Mouse (Mus musculus) gastrocnemius, postnatal 10 days (tissue): Measurements from ENCODE around the gene Rbm3. TPM values are rescaled to one million over a fixed set of nuclear protein-coding genes. Genes with fewer than 3 reads are reported as not detected.

Source experiments
- DNase-seq: peaks from one replicate; pipeline ENCODE4 v3.0.0; 2021; ENCODE audit warnings: mixed read lengths
- long read RNA-seq, 2 experiments: library from polyadenylated mRNA; stranded (forward); transcript quantifications; one replicate each; pipeline ENCODE4 v2.0.0; 2021
- total RNA-seq, 2 experiments: library from RNA; stranded (reverse); gene quantifications; 2 replicates each; pipeline ENCODE4 v1.2.3; 2021

Rbm3 gene
- total RNA-seq: 100 to 1,000 TPM; 291 to 335 TPM
- long read RNA-seq, experiment 1, transcript Rbm3-203 (7 exons, 1,225 nt): minor isoform, 61 of 200 reads
- long read RNA-seq, experiment 1, transcript Rbm3-206 (7 exons, 1,338 nt): major isoform, 68 of 200 reads
- long read RNA-seq, experiment 1, transcript Rbm3-202 (7 exons, 1,183 nt): minor isoform, 38 of 200 reads
- long read RNA-seq, experiment 1, transcript Rbm3-204 (7 exons, 1,152 nt): minor isoform, 21 of 200 reads
- long read RNA-seq, experiment 1, partial matches to known transcripts: 4 of 200 reads
- long read RNA-seq, experiment 1, other reads (novel, unspliced or antisense): 8 of 200 reads
- long read RNA-seq, experiment 2, transcript Rbm3-203 (7 exons, 1,225 nt): minor isoform, 67 of 225 reads
- long read RNA-seq, experiment 2, transcript Rbm3-206 (7 exons, 1,338 nt): major isoform, 100 of 225 reads
- long read RNA-seq, experiment 2, transcript Rbm3-204 (7 exons, 1,152 nt): minor isoform, 15 of 225 reads
- long read RNA-seq, experiment 2, transcript Rbm3-202 (7 exons, 1,183 nt): minor isoform, 30 of 225 reads
- long read RNA-seq, experiment 2, partial matches to known transcripts: 7 of 225 reads
- long read RNA-seq, experiment 2, other reads (novel, unspliced or antisense): 5 of 225 reads

DNA sequence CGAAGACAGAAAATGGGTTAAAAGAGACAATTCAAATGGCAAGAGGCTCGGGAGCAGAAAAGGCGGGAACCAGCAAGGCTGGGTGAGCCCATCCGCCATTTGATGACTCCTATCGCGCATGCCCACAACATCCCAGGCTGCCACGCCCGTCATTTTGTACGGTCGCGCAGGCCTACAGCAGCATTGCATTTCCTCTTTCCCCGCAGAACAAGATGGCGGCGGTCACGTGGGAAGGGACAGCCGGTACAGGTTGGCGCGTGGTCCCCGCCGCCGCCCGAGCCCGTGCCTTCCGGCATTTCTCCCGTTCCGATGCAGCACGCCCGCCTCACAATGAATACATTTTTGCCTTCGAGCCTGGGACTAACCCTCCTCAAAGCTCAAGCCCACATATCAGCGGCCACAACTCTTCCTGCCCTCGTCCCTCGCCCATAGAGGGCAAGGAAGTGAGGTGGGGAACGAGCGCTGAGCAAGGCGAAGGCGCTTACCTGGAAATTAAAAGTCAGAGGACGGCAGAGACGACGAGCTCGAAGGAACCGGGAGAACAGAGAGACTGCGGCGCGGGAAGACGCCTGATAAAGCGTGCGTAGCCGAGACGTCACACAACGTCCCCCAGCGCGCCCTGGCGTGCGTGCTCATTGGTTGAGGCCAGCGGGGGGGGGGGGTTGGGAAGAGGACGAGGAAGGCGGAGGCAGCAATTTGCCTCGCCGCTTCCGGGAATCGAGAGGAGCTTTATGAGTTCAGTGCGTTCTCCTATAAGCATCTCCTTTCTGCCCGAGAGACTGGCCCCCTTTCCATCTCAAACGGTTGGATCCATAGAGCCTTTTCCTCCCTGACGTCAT, at the start of gene Rbm3:
Rbm3 (minus strand) TSS at position 728 of the 839 bp plus-strand sequence.
- peak; percentile 75 for DNase-seq

DNA sequence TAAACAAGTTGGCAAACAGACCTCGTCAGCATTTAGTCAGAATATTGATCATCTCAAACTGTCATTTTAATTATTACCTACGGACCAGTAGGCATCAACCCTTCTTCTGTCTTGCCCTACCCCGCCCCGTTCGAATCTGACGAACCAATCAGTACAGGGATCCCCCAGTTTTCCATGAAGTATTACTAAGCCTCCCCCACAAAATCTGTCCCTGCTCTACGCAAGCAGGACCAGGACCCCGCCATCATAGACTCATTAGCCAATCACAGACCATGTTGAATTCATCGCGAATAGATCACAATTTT, 47.7 kb upstream of the Rbm3 start, which contains the start of gene Ebp:
Ebp (minus strand) TSS at position 94 of the 305 bp plus-strand sequence.
- no peak for DNase-seq

DNA sequence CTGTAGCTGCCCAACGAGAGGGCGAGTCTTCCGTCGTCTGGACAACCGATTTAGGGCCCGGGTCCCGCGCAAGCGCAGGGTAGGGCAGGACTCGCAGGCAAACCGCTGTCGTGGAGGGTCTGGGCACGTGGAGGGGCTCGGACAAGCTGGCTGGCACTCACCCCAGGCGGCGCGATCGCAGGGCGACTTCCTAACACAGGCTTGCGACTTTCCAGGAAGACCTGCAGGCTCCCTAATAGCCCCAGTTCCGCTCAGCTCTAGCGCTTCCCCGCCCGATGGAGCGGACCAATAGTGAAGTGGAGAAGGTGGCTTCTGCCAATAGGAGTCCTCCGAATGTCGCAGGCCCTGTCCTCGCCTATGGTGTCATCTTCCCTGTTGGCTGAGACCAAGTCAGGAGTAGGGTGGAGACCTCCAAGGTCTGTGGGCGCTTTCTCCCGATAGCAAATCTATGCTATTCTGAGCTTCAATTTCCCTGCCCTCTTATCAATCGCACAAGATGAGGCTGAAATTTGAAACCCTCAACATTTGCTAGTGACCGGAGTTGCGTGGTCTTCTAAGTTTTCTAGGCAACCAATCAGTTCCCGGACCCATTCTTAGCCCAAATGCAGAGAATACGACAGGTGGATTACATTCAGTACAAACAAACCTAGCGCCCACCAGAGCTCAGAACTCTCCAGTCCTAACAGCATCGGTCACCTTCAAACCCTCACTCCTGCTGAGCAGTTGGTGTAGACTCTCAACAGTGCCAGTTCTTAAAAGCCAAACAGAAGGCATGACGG, 47.1 kb upstream of the Rbm3 start:
- peak; percentile 61 for DNase-seq

DNA sequence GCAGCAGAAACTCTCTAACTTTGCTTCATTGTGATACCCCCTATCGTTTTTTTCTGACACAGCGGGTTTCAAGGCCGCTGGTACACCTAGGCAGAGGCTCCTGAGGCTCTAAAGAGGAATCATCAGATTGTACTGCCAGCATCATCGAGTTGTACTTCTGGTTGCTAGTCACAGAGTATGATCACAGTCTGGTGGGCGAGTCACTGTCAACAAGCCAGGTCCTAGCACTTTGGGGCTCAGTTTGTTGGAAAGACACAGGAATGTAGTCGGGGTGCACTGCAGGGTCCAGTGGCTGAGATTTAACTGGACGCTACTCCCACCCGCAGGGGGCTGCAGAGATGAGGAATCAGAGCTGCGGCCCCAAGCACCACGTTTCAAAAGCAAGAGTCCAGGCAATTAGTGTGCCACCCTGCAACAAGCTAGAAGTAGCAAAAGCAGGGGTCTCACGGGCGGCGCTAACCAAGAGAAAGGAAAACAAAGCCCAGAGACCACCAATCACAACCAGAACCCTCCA, 46.5 kb upstream of the Rbm3 start:
- no peak for DNase-seq

DNA sequence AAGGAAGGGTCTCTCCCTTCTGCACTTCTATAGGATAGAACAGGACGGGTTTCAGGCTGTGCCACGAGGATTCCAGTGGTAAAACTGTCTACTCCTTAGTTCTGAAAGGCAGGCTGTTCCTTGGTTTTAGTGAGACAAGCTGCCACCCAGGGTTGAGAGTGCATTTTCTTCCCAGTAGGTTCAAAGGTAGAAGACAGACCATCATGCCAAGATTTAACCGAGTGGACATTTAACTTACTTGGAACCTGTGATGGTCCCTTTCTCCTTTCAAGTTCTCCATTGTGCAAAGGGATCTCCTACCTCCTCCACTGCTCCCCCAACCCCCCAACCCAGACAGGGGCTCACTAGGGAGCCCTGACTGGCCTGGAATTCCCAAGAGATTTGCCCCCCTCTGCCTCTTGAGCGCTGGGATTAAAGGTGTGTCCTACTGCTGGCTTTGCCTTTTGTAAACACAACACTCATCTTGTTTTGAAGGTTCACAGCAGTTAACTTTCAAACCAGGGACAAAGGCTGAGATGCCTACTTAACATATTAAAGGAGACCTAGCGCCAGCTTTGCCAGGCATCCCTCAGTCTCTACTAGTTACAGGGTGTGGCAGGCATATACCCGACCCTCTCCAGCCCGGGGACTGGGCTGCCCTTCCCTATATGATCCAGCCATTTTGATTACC, 37.3 kb upstream of the Rbm3 start:
- no peak for DNase-seq

DNA sequence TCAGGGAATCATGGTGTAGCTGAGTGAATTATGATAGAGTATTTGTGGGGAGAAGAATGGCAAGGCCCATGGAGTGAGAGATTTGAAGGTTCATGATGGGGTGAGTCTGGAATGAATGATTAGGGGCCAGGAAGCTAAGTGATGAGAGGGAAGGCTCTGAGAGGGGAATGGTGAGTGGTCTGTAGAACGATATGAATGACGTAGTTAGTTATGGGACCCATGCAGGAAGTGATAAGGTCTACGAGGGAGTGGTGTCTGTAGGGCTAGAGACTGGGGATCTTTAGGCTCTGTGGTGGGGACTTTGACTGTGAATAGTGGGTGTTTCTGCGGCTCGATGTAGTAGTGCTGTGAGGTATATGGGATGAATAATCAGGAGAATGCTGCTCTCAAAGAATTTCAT, 34.0 kb upstream of the Rbm3 start:
- DNase-seq: no peak

DNA sequence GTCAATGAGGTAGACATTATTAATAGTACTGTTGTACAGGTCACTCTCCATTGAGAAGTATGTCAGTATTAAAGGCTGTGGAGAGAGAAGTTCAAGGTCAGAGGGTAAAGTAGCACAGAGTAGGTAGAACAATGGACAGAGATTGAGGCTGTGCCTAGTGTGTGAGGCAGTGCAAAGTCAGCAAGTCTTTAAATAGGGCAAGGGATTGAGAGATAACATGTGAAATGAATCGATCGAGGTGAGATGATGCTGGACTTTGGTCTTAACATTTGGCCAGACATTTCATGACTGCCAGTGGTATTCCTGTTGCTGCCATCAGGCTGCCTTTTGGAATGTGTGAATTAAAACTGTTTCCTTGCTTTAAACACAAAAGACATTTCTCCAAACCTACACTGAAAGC, 33.2 kb upstream of the Rbm3 start:
- DNase-seq: no peak

DNA sequence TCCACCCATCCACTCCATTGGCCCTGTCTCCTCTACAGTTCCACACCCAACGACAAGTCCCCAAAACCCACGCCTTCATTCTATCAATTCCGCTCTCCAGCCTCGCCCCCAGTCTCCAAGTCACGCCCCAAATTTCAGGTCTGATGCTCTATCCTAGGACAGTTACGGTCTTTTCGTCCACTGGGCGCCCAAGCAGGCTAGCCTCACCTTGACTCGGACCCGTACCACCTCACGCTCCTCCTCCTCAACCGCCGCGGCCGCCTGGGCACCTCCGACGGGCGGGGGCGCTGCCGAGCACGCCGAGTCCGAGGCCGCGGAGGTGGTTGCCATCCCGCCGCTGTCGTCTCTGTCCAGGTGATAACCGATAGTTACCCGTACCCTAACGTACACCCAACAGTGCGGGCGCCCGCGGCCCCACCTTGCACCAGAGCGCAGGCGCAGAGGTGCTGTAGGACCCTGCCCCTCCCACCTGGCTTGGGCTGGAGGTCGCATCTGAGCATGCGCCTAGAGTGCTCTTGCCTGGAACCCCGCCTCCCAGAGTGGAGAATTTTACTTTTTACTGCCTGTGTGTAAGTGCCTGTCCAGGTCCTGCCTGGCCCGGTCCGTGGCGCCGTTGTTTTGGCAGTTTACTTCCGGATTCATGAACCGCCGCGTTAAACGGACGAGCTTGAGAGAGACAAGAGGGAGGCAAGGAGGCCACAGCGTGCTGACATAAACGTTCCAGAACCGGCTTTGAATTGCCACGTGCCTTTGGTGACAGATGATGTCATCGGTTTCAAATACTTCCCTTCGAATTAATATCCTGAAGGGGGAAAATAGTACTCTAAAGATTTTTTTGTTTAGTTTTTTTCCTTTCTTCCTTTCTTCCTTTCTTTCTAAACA, 30.1 kb upstream of the Rbm3 start, which contains the start of gene Tbc1d25:
Tbc1d25 (minus strand) TSS at position 678 of the 882 bp plus-strand sequence.
- DNase-seq: peak; percentile 76

DNA sequence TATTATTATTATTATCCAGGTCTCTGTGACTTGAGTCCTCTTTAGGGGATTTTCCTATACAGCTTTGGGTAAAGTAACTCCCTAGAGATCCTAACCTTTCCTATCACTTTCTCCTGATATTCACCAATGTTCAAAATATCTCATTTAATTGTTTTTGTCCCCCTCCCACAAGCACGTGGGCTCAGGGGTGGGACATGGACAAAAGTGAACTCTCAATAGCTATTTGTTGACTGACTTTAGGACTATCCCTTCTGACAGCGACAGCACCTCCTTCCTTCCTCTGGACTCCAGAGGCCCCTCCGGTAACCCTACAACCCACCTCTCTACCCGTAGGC, 29.5 kb upstream of the Rbm3 start:
- DNase-seq: no peak

DNA sequence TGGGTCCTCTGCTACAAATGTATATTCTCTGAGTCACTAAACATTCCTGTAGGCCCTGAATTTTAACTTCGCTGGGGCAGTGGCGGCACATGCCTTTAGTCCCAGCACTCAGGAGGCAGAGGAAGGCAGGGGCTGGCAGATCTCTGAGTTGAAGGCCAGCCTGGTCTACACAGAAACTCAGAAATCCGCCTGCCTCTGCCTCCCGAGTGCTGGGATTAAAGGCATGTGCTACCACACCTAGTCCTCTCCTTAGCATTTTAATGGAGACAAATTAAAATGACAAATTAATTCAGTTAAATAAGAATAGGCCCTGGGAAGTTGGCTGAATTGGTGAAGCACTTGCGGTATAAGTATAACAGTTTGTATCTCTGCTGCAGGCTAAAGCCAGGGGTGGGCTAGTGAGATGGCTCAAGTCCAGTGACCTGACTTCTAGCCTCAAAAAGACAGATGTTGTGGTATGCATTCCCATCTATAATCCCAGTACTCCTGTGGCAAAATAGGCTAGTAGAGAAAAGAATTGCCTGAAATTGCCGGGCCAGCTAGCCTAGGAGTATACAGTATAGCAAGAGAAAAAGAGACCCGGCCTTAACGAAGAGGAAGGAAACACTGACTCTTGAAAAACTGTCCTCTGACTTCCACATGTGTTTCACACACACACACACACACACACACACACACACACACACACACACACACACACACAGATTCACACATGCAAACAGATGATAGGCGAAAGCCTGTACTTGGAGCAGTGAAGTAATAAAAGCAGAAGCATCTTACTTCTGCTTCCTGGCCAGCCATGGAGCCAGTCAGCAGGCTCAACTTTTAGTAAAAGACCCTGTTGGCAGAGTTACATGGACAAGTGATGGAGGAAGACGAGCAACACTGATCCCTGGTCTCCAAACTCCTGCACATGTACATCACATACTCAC, 22.3 kb upstream of the Rbm3 start:
- no peak for DNase-seq

DNA sequence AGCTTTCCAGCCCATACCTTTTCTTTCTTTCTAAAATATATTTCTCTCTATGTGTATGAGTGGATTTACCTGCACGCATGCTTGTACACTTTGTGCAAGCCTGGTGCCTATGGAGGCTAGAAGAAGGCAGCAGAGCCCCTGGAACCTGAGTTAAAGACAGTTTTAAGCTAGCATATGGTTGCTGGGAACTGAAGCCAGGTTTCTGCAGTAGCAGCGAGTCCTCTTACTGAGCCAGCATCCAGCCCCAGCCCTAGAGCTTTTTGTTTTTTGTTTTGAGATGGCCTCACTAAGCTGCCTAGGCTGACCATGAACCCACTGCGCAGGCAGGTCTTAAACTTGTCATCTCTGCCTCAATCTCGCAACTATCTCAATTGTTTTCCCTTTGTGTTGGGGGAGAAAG, 18.8 kb upstream of the Rbm3 start:
- DNase-seq: no peak

DNA sequence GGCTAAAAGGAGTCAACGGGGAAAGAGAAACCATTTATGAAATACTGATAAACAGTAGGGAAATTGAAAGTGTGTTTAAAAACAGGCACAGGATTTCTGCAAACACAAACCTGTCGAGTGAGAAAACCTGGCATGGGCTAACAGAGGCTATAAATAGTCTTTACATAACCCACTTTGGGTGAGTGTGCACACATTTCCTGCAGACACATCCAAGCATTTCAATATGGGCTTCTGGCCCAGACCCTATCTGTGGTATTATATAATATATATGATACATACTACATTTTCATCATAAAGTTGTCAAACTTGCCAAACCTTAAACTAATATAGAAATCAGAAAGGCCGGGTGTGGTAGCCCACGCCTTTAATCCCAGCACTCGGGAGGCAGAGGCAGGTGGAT, 17.4 kb upstream of the Rbm3 start:
- no peak for DNase-seq

DNA sequence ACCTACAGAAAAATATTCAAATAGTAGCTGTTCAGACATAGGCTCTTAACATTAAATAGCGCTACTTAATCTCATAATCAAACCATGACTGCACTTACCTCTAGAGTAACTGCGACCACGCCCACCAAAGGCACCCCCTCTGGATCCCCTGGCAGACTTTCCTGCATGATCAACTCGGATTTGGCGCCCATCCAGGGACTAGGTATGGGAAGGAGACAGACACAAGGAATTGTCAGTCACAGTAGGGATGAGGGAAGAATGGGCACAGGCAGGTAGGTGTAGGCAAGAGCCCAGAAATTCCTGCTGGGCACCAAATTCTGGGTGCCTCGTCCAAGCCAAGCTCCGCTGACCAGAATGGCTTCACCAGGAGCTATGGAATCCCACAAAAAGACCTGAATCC, 1.9 kb downstream of the Rbm3 start:
- DNase-seq: peak; percentile 11

DNA sequence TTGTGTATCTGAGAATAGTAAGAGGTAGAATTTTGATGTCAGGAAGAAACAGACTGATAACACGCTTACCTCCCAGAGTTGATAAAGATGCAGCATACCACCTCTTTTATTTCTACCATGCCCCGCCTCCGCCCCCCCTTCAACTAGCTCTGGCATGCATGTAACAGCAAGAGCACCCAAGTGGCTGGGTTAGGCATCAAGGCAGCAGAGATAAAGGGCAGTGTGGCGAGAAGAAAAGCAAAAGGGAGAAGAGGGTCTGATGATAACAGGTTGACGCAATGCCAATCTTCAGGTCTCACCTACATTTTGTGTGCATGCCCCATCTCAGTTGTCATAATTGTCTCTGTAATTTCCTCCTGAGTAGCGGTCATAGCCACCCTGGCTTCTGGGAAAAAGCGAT, 2.7 kb downstream of the Rbm3 start:
- no peak for DNase-seq

DNA sequence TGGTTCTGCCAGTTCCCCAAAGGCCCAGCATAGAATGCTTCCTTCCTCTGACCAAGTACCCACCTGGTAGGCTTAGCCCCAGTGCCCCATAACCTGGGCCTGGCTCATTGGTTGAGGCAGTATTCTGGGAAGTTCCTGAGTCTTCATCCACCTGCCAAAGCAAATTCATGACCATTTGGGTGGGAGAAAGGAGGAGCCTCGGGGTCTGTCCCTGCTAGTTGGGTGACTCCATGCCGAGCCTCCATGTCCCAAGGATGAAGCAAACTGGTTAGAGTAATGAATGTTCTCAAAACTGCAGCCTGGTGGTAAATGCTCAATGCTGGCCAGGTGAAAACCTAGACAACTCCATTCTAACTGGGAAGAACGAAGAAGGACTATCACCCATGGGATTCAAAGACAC, 4.6 kb downstream of the Rbm3 start:
- DNase-seq: no peak

DNA sequence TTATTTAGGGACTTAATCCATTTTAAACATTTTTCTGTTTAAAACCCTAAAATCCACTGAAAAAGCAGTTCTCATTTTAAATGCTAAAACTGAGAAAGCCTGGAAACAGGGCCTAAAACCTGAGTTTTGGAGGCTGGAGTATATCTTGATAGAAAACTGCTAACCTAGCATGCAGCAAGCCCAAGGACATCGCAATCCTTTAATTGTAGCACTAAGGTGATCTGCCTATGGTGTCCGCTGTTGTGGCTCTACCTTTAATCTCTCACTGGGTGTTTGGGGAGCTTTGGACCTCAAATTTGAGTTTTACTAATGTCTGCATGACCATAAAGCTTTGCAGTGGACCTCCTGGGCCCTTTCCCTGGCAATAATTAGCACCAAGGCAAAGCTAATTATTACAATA, 5.2 kb downstream of the Rbm3 start:
- DNase-seq: no peak

DNA sequence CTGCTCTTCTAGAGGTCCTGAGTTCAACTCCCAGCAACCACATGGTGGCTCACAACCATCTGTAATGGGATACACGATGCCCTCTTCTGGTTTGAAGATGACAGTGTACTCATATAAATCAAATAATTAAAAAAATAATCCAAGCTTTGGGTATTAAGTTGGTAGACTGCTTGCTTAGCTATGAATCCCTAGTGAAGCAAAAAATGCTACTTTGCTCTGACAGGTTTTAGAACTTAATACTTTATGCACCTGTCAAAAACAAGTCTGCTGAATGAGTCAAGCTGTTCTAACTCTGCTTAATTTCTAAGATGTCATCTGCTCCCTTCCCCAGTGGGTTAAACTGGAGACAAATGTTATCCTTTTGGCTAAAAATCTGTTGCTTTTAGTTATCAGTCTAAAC, 6.2 kb downstream of the Rbm3 start:
- no peak for DNase-seq

DNA sequence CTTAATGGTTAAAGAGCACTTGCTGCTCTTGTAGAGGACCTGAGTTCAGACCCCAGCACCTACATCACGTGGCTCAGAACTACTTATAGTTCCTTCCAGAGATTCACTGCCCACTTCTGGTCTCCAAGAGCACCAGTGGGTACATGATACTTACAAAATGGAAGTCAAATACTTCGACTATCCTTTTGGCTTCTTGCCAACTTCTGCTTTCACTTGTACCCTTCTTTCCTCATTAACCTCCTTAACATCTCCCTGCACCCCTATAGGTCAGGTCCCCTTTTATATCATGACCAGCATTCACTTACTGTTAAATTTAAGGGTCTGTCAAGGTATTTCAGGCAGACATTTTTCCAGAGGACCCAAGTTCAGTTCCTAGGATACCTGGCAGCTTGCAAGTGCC, 9.8 kb downstream of the Rbm3 start:
- DNase-seq: no peak
